Mouse (Mus musculus) midbrain, postnatal 0 days (tissue): ENCODE data around the gene Igll1. TPM values are rescaled to one million over a fixed set of nuclear protein-coding genes. Genes with fewer than 3 reads are reported as not detected.

ENCODE experiments used
- ATAC-seq: fragments of 200-750 bp; cut with Nextera tagmentation; 2 replicates; pipeline ENCODE4 v1.8.0; 2017; ENCODE audit warnings: moderate number of reproducible peaks, mild to moderate bottlenecking, moderate TSS enrichment, moderate library complexity; ENCODE audit not compliant: low FRiP score
- DNase-seq: peaks from one replicate; pipeline ENCODE4 v3.0.0-alpha.2; 2015; ENCODE audit warnings: low spot score
- H3K27ac ChIP-seq: fragments of 300-500 bp; sonication (generic); 2 replicates; pipeline ENCODE4 v1.5.1; 2014; ENCODE audit warnings: low read depth, mild to moderate bottlenecking, low read length, mixed read lengths
- H3K27me3 ChIP-seq: fragments of 300-500 bp; sonication (generic); 2 replicates; pipeline ENCODE4 v1.6.1; 2014; ENCODE audit warnings: low read length, control low read depth, mixed read lengths; ENCODE audit not compliant: insufficient read depth
- H3K36me3 ChIP-seq: fragments of 300-500 bp; sonication (generic); 2 replicates; pipeline ENCODE4 v1.6.1; 2014; ENCODE audit warnings: low read length, control low read depth, mixed read lengths; ENCODE audit not compliant: insufficient read depth
- H3K4me1 ChIP-seq: fragments of 300-500 bp; sonication (generic); 2 replicates; pipeline ENCODE4 v1.6.1; 2014; ENCODE audit warnings: mild to moderate bottlenecking, control low read depth, antibody characterized with exemption, low read length, mixed read lengths; ENCODE audit not compliant: insufficient read depth
- H3K4me2 ChIP-seq: fragments of 300-500 bp; sonication (generic); 2 replicates; pipeline ENCODE4 v1.6.1; 2014; ENCODE audit warnings: low read depth, mild to moderate bottlenecking, low read length, mixed read lengths; ENCODE audit not compliant: poor library complexity, severe bottlenecking
- H3K4me3 ChIP-seq: fragments of 300-500 bp; sonication (generic); 2 replicates; pipeline ENCODE4 v1.5.1; 2014; ENCODE audit warnings: low read depth, mild to moderate bottlenecking, low read length, moderate library complexity
- H3K9ac ChIP-seq: fragments of 300-500 bp; sonication (generic); replicated peaks from 2 replicates; pipeline ENCODE4 v1.6.1; 2014; ENCODE audit warnings: mild to moderate bottlenecking, low read length, moderate library complexity, mixed read lengths; ENCODE audit not compliant: poor library complexity, severe bottlenecking
- H3K9me3 ChIP-seq: fragments of 300-500 bp; sonication (generic); 2 replicates; pipeline ENCODE4 v1.6.1; 2016; ENCODE audit warnings: low read length, control low read depth
- CTCF ChIP-seq: IDR thresholded peaks from 2 replicates; pipeline ENCODE4 v1.5.1; 2016; ENCODE audit warnings: antibody characterized with exemption, mild to moderate bottlenecking
- WGBS: fragments of 180-500 bp; shearing (Covaris S2); extraction: QIAGEN DNeasy Blood & Tissue Kit; methylation state at CpG from one replicate; pipeline ENCODE4 v1.1.7; 2014; 5-methylcytosine and 5-hydroxymethylcytosine counted together
- polyA plus RNA-seq: library from polyadenylated mRNA; unstranded; fragments of >200 nt; fragmentation: Nextera tagmentation; extraction: Ambion mirVana; gene quantifications from 2 replicates; pipeline ENCODE4 v1.2.1, GENCODE M21; 2015
- total RNA-seq: library from RNA; depleted of rRNA; stranded (reverse); fragments of >200 nt; gene quantifications from 2 replicates; pipeline ENCODE4 v1.2.3, GENCODE M21; 2014; rRNA removed

The Igll1 gene
- total and polyA plus RNA-seq, 2 experiments from 2014 or later, result not detected

- H3K4me3 ChIP-seq, result peak overlapping the region; percentile 67; the same call in 1 of the 2 replicates
- peak; percentile 14; the same call in 1 of the 2 replicates for ATAC-seq
- no peak overlapping the region; the same call in 1 of the 2 replicates for H3K9ac ChIP-seq
These were observed 34.1 kb downstream of the Igll1 start for GRCm38 (mm10) chr16:16829671-16830070.

DNA sequence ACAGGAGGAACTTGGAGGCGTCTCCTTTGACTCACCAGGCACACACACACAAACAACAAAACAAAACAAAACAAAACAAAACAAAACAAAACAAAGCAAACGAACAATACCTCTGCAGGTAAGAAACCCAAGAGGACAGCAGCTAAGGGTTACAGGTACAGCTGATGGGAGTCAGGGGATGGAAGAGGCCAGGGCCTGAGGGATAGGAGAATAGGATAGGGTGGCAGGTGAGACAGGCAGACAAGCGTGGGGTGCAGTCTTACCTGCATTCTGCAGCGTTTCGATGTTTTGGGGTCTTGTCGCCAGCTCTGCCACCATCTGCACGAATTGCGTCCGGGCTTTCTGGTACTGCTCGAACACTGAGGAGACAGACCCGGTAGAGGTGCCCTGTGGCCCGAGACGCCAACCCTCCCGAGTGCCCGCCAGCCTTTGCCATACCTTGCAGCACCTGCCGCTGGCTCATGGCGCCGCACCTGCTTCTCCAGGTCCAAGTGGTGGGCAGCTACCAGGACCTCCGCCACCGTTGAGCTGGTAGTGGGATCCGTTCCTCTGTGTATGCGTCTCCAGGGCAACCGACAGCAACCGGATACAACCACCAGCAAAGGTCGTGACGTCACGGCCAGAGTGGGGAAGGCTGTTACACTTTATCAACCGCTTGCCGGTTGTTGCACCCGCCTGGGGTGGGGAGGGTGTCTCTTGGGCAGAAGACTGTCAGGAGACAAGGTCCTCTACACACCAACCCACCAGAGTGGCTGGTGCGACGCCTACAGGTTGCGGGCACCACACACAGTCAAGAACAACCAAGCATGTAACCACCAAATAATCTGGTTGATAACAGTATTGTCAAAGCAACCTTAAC, 34.8 kb downstream of the Igll1 start, which contains the start of gene Spag6l:
Gene Spag6l (minus strand): TSS at position 700 of the 859 bp plus-strand sequence.
- no peaks in the 10 kb centered on the region for H3K27me3 ChIP-seq
- peak within 1 kb of the TSS; percentile 57; the same call in 1 of the 2 replicates for H3K27ac ChIP-seq
- WGBS, result 5% methylated on average over 33 of the region's 33 CpGs
- H3K4me3 ChIP-seq, result peak within 1 kb of the TSS; percentile 67
- TF ChIP-seq CTCF, result peak; percentile 70
- no peaks in the 10 kb centered on the region for H3K36me3 ChIP-seq
- peak within 1 kb of the TSS; percentile 68 for H3K9ac ChIP-seq
- H3K4me2 ChIP-seq, result peak within 1 kb of the TSS; percentile 68
- no peaks in the 10 kb centered on the region for H3K9me3 ChIP-seq
- peak; percentile 81 for DNase-seq
- ATAC-seq, result peak; percentile 96
- H3K4me1 ChIP-seq, result no peaks in the 10 kb centered on the region

More at GRCm38 (mm10) chr16:16829671-16830070, 34.1 kb downstream of the Igll1 start:
- peak overlapping the region; percentile 68 for H3K4me2 ChIP-seq
- no peaks in the 10 kb centered on the region for H3K9me3 ChIP-seq
- no peaks in the 10 kb centered on the region for H3K36me3 ChIP-seq
- H3K27me3 ChIP-seq, result no peaks in the 10 kb centered on the region
- H3K27ac ChIP-seq, result no peak overlapping the region
- no peaks in the 10 kb centered on the region for H3K4me1 ChIP-seq
- no peak for TF ChIP-seq CTCF
- DNase-seq, result no peak
- WGBS, result 89% methylated on average over 3 of the region's 3 CpGs

DNA sequence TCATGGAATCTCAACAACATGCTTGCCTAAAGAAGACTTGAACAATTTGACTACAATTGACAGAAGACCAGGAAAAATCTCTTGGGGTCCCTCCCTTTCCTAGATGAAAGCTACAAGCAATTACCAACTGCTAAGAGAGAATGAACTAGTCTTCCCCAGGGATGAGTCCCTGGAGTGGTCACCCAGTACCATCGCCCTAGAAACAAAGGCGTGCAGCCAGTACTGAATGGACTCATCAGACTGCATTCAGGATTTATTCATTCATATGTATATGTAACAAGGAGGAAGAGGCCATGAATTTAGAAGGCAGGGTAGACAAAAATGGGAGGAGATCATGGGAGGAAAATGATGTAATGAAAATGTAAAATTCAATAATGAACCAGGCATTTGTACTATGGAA, 37.6 kb downstream of the Igll1 start:
- Histone ChIP-seq H3K9me3 (no peaks in the 10 kb centered on the region), H3K36me3 (no peaks in the 10 kb centered on the region), H3K9ac (no peak overlapping the region), H3K4me1 (no peaks in the 10 kb centered on the region), H3K27ac (no peak overlapping the region), H3K4me3 (no peak overlapping the region), H3K4me2 (no peak overlapping the region), H3K27me3 (no peaks in the 10 kb centered on the region)
- DNase-seq (no peak), ATAC-seq (no peak)
- TF ChIP-seq CTCF, result no peak
- WGBS, result 77% methylated on average over 2 of the region's 2 CpGs

DNA sequence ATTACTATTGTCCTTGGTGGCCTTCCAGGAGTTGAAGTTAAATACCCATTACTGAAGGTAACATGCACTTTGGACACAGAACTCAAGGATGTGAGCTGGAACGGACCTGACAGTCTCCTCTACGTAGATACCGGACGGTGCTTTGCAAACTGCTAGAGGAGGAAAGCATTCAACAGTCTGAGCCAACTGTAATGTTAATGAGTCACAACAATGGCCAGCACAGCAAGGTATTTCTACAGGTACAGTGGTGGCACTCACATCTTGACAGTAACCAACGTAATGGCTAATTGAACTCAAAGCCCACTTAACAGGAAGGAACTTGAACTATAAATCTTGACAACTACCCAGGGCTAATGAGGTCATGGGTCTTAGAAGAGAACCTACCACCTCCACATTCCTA, 38.3 kb downstream of the Igll1 start:
- TF ChIP-seq CTCF, result no peak
- no peak overlapping the region for H3K27ac ChIP-seq
- H3K4me1 ChIP-seq, result no peaks in the 10 kb centered on the region
- H3K4me3 ChIP-seq, result no peak overlapping the region
- WGBS, result 43% methylated on average over 5 of the region's 5 CpGs
- H3K27me3 ChIP-seq, result no peaks in the 10 kb centered on the region
- no peak overlapping the region for H3K9ac ChIP-seq
- H3K4me2 ChIP-seq, result no peak overlapping the region
- no peak for ATAC-seq
- DNase-seq, result no peak
- H3K9me3 ChIP-seq, result no peaks in the 10 kb centered on the region
- H3K36me3 ChIP-seq, result no peaks in the 10 kb centered on the region

Other genes with a start within 250 kb of the Igll1 start
- gene Olfr19, start 187.6 kb downstream of the Igll1 start, total RNA-seq, result not detected in 2 replicates
- 0.10 TPM in 1 of 2 replicates, not detected in the other for gene Olfr19, start 187.6 kb downstream of the Igll1 start, polyA plus RNA-seq
- 30.6 and 34.9 TPM in 2 replicates for gene Spag6l, start 34.5 kb downstream of the Igll1 start, total RNA-seq
- gene Spag6l, start 34.5 kb downstream of the Igll1 start, polyA plus RNA-seq, result 22.2 and 23.7 TPM in 2 replicates
- gene Top3b, start 6.8 kb upstream of the Igll1 start, total RNA-seq, result 60.1 and 81.0 TPM in 2 replicates
- 60.9 and 62.7 TPM in 2 replicates for gene Top3b, start 6.8 kb upstream of the Igll1 start, polyA plus RNA-seq
- gene Vpreb1, start 6.9 kb upstream of the Igll1 start, total RNA-seq, result not detected in 2 replicates
- 0.52 TPM in 1 of 2 replicates, not detected in the other for gene Vpreb1, start 6.9 kb upstream of the Igll1 start, polyA plus RNA-seq
- gene Ppm1f, start 32.5 kb upstream of the Igll1 start, total RNA-seq, result 30.0 and 33.0 TPM in 2 replicates
- gene Ppm1f, start 32.5 kb upstream of the Igll1 start, polyA plus RNA-seq, result 12.4 and 13.7 TPM in 2 replicates
- gene Mapk1, start 119.4 kb upstream of the Igll1 start, total RNA-seq, result 210 and 229 TPM in 2 replicates
- 165 and 179 TPM in 2 replicates for gene Mapk1, start 119.4 kb upstream of the Igll1 start, polyA plus RNA-seq
- gene Ypel1, start 205.7 kb upstream of the Igll1 start, total RNA-seq, result 63.5 and 71.0 TPM in 2 replicates
- 91.9 and 100 TPM in 2 replicates for gene Ypel1, start 205.7 kb upstream of the Igll1 start, polyA plus RNA-seq
- gene Ppil2, start 247.3 kb upstream of the Igll1 start, total RNA-seq, result 87.0 and 88.2 TPM in 2 replicates
- 100 and 108 TPM in 2 replicates for gene Ppil2, start 247.3 kb upstream of the Igll1 start, polyA plus RNA-seq